Mouse (Mus musculus): ENCODE measurements around the gene Zfhx2.

DNA sequence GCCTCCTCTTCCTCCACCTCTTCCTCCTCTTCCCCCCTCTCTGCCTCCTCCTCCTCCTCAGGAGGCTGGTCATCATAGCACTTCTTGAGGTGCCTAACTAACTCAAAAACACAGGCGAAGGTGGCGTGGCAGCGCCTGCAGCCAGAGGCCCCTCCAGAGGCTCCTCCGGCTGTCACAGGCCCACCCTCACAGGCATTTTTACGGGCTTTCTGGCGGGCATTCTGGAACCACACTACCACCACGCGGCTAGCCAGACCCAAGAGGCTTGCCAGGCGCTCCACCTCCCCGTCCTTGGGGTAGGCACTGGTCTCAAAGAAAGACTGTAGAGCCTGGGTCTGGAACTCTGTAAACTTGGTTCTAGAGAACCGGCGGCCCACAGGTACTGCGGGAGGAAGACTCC lies 26.7 kb downstream of the Zfhx2 start:
- TF ChIP-seq POLR2A (IDR thresholded peaks at IDR 0.05; ENCODE audit: borderline replicate concordance, extremely low read depth, insufficient read depth, insufficient read length, poor library complexity, severe bottlenecking) (no peak), CTCF (IDR thresholded peaks at IDR 0.05; ENCODE audit: borderline replicate concordance, extremely low read depth, insufficient read depth, insufficient read length) (no peak)
